Mouse (Mus musculus) kidney, adult 2 months (tissue): ENCODE results near the gene Kbtbd12.

ENCODE experiments used
- CTCF ChIP-seq: fragments of 200-500 bp; conservative IDR thresholded peaks from 2 replicates; pipeline ENCODE4 v1.5.1; 2011; ENCODE audit warnings: low read depth, mild to moderate bottlenecking, control low read depth, low read length, moderate library complexity, mixed read lengths; ENCODE audit not compliant: insufficient read depth, insufficient read length
- POLR2A ChIP-seq: fragments of 200-500 bp; IDR thresholded peaks from one replicate; pipeline ENCODE4 v1.6.1; 2011; ENCODE audit warnings: low read depth, low read length, control low read depth

DNA sequence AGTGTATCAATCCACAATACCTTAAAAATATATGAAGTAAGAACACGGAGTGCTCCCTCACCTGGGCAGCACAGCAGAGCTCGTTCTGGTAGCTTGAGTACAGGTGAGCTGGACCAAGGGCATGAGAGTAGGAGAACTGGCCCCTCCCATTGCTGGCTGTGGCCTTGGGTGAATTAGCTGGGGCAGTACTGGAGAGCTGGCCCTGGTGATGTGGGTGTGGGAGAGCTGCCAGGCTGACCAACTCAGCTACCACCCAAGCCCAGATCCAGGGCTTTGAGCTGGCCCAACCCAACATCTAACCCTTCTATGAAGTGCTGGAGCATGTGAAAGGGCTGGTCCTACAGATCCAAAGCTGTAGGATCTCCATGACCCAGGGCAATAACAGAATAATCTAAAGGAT lies 23.9 kb upstream of the Kbtbd12 start:
- TF ChIP-seq POLR2A = no peak
- TF ChIP-seq CTCF = no peak
